Mouse (Mus musculus) ZHBTc4 (cell line): Measurements from ENCODE around the gene Uqcc2.

Source experiments
- DNase-seq: peaks from one replicate; pipeline ENCODE4 v3.0.0-alpha.2; 2011; ENCODE audit warnings: low read depth, low spot score

The Uqcc2 gene

DNA sequence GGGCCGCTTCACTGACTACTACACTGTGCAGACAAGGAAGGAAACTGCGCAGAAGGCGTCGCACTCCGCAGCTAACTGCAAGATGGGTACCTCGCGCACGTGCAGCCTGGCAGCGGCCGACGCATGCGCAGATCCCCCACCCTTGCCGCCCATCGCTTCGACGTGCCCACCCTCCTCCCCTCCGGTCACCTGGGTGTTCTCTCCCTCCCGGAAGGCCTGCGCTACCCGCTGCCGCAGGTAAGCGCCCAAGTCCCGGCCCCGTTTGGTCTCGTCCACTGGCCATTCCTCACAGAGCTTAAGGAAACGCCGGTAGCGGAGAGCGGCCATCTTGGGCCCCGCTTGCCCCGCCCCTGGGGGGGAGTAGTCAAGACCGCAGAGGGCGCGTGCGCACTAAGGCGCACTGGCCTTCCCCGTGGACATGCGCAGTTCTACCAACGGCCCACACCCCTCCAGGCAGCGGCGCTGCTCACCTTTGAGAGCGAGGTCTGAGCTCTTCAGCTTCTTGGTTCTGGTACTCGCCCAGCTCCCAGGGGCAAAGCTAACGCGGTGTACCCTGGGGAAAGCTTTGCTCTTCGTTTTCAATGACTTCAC, at the start of gene Uqcc2:
TSS of gene Uqcc2 (minus strand) at position 366 of the 591 bp plus-strand sequence.
- peak; percentile 97 for DNase-seq

DNA sequence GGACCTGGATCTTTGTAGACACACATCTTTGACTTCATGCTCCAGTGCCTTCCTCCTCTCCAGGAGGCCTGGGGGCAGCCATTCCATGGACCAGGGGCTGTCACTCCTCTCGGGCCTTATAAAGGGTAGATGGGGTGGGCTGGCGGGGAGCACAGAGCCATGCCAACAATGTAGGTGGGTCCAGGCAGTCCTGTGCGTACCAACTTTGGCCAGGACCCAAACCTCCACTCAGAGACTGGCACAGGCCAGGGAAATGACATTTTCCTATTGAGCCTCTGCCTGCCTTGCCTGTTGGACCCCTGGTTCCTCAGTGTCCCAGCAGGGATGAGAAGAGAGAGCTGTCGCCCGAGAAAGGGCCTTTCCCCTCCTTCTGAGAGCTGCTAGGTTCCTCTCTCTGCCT, 48.7 kb upstream of the Uqcc2 start:
- no peak for DNase-seq

DNA sequence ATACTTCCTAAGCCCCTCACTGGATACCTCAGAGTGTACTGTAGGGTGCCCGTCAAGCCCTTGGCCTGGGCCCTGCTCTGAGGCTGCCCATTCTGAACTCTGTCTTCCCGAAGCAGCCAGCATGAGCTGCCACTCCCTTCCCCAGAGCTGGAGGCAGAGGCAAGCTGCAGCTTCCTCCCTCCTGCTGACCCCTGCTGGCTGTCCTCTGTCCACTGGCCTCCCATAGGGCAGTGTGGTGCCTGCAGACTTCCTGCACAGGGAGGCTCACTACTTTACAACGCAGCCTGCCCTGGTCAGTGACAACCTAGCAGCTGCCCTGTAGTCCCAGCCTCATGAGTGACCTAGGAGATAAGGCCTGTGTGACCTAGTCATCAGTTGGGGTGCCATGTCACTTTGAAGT, 48.0 kb upstream of the Uqcc2 start:
- DNase-seq, result no peak

DNA sequence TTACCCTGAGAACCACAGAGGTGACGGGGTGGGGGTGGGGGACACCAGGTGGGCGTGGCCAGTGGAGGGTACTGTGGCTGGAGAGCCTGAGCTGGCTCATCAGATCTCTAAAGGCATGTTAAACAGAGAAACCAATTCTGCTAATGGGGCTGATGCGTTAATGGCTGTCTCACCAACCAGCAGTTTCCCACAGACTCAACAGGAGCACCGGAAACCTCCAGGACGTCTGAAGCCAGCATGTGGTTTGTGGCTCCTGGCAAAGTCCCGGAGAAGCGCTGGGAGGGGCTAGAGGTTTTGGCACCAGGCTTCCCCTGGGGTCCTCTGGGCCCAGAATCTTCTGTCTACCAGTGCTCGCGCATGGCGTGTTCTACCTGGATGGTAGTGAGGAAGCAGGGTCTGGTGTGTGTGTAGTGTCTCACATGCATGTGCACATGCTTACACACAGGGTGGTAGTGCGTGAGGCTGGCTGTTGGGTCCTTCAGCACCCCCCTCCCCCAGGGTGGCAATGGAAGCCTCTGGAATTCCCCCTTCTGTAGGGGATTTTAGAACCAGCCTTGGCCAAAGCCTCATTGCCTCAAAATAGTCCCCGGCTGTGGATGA, 46.1 kb upstream of the Uqcc2 start:
- peak; percentile 86 for DNase-seq

DNA sequence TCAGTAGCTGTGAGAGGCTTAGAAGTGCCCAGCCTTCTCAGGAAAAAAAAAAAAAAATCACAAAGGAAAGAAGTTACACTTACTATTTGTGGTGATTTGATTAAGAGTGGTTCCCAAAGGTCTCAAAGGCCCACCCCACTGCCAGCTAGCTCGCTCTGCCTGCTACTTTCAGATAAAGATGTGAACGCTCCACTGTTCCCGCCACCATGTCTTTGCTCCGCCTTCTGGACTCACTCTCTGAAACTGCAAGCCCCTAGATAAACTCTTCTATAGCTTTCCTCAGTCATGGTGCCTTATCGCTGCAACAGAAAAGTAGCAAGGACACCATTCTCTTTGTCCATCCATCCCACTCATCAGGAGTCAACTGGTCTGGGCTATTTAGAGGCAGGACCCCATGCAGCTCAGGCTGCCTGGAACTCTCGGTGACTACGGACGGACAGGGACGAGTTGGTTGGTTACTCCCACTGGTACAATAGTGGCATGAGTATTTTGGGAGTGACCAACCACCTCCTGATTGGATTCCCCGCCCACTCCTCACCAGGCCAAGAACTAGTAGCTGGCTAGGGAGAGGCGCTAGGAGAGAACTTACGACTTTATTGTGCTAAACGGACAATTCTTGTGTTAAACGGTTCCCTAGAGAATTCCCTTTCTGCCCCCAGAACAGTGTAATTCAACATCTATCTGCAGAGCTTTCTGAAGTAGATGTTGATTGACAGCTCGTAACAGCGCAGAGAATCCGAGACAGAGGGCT, 44.9 kb upstream of the Uqcc2 start:
- DNase-seq, result peak; percentile 98

DNA sequence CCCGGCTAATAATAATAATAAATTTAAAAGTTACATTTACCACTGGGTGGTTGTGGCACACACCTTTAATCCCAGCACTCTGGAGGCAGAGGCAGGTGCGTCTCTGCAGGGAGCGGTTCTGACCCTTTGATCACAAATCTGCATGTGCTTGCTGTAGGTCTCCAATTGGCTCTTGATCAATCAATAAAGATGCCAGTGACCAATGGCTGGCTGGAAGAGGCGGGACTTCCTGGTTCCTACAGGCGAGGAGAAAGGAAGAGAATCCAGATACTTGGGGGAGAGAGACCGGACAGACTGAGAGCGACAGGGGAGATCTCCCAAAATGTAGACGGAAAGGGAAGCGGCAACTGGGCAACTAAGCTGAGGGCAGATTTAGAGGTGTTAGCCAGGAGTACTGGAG, 44.3 kb upstream of the Uqcc2 start:
- DNase-seq, result peak; percentile 96

DNA sequence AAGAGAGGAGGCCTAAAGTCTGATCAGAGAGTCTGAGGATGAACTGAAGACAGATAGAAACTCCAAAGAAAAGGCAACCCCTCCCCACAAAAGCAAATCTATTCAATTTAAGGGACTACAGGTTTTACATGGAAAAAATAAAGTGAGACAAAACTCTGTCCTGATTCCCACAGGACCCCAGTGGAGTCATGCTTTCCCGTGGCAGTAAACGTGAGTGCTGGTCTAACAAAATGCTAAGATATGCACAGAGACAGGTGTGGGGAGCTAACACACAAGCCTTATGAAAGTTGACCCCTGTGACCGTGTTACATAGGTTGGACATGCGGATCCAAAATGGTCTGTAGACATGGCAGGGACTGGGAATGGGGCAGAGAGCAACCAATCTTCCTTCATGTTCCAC, 43.0 kb upstream of the Uqcc2 start:
- DNase-seq, result no peak

DNA sequence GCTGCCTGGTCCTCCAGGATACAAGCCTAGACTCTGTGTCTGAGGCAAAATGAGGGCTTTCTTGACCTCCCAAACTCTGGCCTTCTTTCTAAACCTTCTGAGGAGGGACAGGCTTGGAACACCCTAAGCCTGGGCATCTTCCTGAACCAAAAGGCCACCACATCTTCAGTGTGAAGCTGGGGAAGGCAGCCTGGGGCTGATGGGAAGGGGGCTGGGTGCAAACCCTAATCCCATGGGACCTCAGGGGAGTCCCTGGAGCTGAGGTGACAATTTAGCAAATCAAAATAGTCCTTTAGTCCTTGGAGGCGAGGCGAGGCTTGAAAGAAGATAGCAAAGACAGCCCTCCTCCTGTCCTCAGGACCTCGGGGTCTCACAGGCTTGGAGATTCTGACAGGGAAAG, 42.6 kb upstream of the Uqcc2 start:
- no peak for DNase-seq

DNA sequence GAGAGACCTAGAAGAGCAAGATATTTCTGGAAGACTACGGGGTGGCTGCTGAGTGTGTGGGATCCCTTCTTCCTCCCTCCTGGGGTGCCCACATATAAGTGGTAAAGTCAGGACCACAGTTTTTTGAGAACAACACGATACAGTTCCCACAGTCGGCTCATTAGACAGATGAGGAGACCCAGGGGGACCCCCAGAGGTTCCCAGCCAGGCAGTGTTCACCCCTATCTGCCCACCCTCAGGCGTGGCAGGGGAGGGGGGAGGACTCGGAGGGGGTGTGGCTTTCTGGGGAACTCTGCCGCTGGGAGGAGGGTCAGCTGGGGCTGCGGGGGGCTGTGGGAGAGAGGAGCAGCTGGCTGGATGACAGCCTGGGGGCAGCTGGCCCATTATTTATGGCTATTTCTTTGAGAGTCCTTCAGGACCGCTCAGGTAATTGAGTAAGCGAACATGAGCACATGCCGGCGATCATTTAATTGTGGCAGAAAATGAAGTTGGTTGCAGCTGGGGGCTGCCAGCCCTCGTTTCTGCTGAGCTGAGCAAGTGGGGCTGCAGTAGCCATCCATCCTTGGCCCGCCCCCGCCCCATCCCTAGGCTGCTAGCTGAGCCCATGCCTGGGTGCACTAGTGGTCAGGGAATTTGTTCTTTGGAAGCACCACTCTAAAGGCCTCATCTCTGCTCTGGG, 41.6 kb upstream of the Uqcc2 start:
- no peak for DNase-seq

DNA sequence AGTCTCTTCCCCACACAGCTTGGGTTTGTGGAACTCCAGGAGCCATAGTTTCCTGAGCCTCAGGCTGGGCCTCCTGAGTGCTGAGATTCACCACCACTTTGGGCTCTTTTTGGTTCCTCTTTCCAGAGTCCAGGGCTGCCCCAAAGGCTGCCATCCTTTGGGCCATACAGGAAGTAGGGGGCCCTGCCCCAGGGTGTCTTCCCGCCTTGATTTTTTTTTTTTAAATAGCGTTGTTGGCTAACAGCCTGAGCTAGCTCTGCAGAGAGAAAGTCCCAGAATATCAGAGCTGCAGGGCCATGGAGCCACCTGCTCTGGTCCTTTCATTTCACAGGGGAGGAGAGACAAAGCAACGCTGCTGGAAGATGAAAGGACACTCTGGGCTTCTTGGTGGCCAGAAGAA, 40.0 kb upstream of the Uqcc2 start:
- no peak for DNase-seq

DNA sequence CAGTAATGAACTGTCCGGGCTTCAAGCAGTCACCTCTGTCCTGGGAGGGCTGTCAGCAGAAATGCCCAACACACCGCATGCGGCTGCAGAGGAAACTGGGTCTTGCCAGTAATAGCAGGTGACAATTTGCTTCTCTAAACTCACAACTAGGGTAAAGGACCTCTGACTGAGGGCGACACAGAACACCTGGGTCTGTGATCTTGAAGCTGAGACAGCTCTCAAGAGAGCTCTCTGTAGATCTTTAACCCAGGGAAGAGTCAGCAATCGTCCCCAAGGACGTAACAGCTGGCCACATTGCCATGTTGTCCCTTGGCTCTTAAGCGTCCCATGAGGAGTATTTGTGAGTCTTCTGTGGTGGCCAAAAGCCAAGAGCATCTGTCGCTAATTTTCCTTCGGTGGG, 38.7 kb upstream of the Uqcc2 start:
- DNase-seq, result no peak

DNA sequence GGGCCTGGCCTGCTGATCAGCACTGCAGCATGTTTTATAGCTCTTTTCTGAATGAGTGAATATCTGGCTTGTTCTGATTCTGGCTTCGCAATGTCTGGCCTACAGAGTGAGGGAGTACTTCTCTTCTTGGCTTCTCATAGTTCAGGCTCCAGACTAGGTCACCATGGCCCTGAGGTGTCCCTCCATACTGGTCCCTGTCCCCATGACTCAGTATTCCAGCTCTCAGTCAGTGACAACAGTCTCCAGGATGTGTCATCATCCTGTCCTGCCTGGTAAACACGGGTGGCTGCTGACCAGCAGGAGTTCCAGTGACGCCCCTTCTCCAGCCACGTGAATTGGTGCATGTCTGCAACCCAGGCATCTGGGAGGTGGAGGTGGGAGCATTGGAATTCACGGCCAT, 37.4 kb upstream of the Uqcc2 start:
- no peak for DNase-seq

DNA sequence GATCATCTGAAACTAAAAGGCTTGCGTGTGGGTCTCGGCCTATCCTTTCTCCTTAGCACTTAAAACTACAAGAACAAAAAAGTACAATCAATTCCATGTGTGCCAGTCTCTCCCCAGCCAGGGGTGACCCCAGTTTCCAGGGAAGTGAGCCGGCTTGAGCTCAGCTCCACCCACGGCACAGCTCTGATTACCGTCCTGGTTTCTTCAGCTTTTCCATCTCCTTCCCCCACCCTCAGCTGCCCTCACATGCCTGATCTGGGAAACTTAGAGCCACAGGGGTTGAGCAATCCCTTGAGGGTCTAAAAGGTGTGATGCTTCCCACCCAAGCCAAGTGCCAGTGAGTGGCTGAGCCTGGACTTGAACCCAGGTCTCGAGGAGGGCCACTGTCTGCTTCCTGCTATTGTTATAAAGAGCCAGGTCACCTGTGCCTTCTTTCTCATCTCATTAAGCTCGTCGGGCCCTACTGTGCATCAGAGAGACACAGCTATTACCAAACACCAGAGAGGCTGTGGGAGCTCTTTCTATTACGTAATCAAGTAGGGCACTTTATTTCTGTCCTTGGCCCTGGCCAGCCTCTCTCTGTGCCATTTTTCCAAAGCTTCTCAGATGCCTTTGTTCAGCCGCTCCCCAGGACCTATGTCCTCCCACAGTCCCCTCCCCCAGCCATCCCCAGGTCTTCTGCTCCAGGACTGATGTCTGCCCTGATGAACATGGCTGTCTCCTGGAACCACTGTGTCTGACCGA, 36.4 kb upstream of the Uqcc2 start:
- DNase-seq, result no peak

DNA sequence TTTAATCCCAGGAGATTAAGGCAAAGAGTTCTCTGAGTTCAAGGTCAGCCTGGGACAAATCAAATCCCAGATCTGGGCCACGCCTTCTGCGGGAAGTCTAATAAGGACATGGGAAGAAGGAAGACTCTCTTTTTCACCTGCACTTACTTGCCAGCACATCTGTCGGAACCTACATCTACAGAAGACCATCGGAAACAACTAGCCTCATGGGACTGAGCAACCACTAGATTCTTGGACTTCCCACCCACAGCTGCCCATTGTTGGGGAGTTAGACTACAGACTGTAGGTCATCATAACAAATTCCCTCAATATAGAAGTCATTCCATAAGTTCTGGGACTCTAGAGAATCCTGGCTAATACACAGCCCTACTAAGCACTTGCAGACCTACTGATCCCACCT, 34.9 kb upstream of the Uqcc2 start:
- DNase-seq, result no peak

DNA sequence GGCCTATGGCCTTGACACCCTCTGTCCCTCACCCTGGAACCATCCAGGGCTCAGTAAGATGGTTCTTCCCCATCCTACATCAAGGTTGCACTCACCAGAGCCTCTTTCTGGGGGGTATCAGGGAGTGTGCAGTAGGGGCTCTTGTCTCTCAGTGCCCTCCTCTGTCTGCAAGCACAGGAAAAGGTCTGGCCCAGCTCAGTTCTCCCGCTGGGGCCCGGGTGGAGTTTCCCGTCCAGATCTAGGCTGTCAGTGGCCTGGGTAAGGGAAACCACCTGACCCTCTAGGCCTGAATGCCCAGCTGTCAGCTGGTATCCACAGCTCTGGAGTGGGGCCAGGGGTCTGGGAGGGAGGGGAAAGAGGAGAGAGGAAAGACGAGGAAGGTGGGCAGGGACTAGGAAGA, 33.8 kb upstream of the Uqcc2 start, which contains the start of gene Ip6k3:
TSS of gene Ip6k3 (minus strand) at position 251 of the 400 bp plus-strand sequence.
- DNase-seq, result no peak

DNA sequence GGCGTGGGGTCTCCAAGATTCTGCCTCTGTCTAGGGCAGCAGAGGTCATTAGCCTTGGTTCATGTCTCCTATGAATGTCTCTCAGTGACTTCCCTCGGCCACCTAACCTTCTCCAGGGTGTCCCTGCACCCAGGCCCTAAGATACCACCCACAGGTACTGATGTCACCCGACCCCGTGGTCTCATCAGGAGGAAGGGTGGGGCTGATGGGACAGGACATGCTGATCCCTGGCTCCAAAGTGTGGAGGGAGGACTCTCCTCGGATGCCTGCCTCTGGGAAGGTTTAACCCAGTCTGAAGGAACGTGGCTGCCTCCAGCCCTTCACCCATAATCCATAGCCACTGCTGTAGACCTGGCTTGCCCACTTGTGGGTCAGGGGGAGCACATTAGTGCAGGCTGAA, 33.2 kb upstream of the Uqcc2 start:
- DNase-seq, result no peak

DNA sequence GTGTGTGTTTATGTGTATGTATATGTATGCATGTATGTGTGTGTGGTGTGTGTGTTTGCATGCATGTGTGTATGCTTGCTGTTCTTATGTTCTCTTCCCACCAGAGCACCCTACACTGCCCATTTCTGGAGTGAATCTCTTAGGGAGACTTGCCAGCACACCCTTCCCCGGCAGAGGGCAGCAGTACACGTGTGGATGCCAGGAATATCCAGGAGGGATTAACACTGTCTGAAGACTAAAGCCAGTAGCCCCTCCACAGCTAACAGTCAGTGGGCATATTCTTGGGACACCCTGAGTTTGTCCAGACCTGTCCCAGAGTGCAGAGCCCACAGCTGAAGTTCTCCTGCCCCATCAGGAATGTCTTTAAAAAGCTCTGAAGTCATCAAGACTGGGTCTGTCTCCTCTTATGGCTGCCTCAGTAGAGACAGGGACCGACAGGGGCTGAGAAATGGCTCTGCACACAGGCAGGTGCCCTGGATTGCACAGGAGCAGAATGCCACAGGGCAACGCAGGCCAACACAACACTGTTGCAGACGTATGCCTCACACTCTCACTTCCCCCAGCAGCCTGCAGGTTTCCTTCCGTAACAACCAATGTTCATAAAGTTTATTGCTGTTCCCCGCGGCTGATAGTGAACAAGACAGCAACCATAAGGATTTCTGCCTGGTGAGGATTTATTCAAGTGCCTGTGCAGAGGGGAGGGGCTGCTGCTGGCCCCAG, 31.5 kb upstream of the Uqcc2 start:
- peak; percentile 69 for DNase-seq

DNA sequence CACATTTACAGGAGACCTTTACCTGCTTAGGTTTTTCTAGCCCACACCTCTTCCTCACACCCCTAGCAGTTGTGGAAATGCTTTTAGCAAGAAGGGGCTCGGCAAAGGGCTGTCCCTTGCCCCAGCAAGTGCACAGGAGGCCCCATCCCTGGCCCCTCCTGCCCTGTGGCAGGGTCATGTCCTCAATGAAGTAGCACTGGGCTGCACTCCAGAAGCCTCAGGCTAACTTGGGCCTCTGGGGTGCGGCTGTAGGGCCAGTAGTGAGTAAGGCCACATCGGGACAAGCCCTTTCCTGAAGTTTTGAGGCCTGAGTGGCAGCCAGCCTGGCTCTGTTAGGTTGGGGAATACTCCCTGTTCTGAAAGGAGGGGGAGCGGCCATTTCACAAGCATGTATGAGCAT, 27.2 kb upstream of the Uqcc2 start:
- DNase-seq, result no peak

DNA sequence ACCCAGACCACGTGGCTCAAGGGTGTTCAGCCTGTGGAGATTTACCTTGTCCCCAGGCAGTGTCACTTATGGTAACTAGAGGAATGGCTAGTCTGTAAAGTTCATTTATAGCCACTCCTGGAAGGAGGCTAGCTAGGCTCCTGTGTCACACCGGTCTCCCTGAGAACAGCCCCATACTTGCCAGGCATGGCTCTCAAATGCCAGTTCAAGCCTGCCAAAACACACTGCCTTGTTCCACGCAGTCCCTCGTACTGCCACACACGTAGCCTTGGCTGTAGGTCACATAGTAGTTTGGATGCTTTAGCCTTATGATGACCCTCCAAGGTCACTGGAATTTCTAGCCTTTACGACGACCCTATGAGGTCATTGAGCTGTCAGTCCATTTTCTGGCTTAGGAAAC, 25.5 kb upstream of the Uqcc2 start:
- no peak for DNase-seq

DNA sequence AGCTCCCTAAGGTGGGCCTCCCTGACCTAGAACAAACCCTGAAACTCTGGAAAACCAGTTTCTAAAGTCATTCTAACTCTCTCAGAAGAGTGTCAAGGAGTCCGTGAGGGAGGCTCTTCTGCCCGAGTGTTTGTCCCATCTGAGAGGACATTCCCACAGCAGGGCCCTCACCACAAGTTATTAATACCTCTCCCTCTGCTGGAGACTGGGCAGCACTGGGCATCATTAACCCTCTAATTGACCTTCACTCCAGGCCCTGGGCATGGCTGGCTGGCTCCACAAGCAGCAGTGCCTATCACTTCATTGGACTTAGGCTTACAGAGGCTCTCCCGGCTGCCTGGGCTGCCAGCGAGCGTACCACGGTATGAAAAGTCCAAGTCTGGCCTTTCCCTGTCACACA, 24.7 kb upstream of the Uqcc2 start:
- DNase-seq, result no peak

DNA sequence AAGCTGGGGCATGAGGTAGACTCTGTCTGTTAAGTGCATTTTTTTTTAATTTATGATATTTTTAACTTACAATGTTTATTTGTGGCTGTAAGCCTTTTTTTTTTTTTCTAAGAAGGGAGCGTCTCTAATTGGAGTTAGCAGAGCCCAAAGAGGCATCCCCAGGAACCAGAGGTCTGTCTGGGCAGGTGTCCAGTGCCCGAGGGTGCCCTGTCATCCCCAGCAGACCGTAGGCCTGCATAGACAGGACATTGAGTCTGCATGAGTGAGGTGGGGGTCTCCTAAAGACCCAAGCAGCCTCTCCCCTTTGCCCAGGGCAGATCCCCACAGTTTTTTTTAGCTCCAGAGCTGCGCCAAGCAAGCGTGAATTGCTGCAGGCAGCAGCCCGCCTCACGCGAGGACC, 22.0 kb upstream of the Uqcc2 start:
- DNase-seq, result no peak
